Mouse (Mus musculus): ENCODE measurements at regions not wholly inside any gene's neighbourhood (a gene's known extent, or its start where the extent isn't known, plus 50 kb on each side); places are given as distances from the start of the nearest gene placed in this dataset.
A peak's percentile ranks its signal among the peaks of the same experiment; 100 is the strongest.

DNA sequence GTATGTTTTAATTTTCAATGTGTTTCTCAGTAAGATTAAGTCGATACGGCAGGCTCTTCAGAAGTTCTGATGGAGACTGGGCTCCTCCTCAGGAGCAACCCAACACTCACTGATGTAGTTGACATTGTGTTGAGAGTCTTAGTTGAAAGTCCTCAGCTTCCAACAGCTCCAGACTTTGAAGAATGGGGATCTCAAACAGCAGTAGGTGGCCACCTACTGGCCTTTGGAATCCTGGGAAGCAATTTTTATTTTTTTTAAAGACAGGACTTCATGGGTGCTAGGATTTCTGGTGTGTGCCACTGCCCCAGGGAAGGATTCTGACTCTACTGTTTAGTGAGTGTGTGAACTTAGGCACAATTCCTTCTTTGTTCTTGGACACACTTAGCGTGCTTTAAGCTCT is 225.9 kb upstream of the Tbc1d5 start:
- no peak for DNase-seq (ENCODE audit: low spot score)

DNA sequence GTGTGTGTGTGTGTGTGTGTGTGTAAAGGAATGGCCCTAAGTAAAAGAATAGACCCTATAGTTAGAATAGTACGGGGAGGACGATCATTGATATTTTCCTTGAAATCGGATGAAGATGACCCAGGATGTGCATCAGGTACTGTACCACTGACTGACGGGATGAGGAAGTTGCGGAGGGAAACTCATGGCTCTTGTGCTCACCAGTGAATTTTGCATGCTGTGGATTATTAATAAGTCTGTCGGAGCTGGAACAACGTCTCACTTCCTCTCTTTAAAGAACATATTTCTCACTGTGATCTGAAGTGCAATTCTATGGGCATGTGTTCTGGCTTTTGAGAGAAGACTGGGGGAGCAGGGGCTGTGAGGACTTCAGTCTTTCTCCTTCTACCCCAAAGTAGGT is 218.8 kb upstream of the Tbc1d5 start:
- DNase-seq (ENCODE audit: low spot score): no peak

DNA sequence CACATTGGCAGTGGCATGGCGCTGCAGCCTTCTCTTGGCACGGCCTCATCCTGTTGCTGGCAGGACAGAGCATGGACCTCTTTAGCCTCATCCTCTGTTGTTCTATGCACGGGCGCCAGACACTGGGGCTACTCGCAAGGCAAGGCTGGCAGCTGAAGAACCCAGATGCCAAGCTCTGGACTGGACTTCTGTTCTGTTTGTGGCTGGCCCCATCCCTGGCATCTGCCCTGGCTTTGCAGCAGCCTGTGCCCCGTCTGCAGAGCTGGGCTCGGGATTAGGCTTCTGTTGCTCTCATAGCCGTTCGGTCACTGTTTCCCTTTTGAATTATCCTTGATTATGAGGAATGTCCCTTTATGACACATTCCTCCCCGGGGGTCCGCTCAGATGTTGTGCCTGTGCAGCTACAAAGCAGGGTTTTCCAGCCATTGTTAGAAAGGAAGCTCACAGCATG is 214.6 kb upstream of the Tbc1d5 start:
- no peak for DNase-seq (ENCODE audit: low spot score)

DNA sequence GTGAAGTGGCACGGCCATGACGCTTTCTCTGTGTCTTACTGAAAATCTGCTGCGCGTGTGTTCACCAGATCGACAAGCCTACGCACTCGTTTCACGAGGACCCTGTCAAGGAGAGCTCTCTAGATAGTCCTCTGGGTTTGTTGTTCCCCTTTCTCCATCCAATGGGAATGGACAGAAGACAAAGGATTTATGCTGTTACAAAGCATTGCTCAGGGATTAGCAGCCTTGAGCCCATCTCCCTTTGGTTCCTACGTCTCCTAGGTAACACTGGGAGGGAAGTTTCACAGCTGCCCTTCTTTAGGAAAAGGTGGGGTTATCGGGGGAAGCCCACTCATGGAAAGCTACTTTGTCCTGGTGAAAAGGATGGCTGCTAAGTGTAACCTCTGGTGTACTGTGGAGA is 212.7 kb upstream of the Tbc1d5 start:
- DNase-seq (ENCODE audit: low spot score): no peak

DNA sequence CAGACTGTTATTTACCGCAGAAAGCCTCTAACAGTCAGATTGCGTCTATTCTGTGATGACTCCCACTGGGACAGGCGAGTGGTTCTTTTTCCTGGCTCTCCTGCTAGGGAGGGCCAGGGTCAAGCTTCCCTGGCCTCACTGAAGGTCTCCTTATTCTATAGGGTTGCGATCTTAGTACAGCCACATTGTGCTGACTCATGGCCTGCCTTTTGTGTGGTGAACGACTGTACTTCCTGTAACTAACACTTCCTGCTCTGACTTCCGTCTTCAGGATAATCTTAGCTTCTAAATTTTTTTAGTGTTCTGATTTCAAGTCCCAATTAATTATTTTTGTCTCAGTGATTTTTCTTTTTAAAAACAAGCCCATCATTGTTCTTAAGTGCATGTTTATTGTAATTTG is 203.4 kb upstream of the Tbc1d5 start:
- peak; percentile 50 for DNase-seq (ENCODE audit: low spot score)

DNA sequence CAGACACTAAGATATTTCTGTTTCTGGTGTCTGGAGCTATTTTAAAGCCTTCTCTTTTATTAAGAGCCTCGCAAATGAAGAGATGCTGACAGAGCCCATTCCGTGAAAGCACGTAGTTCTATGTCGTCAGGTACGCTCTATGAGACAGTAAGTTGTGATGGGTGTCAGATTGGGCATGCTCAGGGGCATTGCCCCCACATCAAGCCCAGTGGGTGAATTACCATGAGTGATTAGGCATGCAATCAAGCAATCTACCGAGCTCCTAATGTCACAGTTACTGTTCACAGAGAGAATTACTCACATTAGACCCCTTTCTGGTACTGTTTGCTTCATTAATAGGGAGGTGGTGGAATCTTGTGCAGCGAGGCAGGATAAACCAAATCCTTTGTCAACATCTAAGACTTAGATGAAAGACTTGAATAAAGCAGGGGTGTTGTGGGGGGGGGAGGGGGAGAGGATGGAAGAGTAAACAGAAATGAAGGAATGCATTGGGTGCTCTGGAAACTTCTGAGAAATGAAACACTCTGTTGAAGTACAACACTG is 192.9 kb upstream of the Tbc1d5 start:
- DNase-seq (ENCODE audit: low spot score): no peak

DNA sequence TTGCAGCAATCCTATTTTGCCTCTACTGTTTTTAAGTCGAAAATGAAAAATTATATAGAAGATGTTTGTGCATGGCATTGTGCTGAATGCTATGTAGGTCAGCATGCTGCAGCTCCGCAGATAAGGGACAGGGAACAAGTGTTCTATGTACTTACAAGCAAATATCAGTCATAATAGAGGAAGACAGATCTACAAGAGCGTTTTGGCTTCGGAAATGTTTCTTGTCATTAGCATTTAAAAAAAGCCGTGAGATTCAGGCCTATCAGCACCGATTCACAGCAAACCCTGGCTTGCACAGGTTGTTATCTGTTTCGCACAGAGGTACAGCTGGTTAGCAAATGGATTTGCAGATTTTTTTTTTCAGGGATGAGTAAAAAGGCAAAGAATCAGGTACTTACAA is 191.8 kb upstream of the Tbc1d5 start:
- DNase-seq (ENCODE audit: low spot score): no peak

DNA sequence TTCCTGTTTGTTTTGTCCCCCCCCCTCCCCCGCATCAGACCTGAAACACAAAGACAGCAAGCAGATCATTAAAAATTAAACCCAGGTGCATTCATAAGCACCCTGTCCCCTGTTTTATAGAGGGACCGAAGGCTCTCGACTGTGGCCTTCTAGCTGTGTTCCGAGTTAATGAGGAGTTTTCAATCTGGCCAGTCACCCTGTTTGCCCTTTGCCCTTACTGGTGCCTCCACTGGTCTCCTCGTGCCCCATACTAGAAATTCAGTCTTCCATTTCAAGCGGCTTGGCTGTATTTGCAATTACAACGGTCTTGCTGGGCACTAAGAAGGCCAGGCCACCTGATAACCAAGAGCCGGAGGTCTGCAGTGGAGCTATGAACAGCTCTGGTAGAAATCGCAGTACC is 190.9 kb upstream of the Tbc1d5 start:
- no peak for DNase-seq (ENCODE audit: low spot score)

DNA sequence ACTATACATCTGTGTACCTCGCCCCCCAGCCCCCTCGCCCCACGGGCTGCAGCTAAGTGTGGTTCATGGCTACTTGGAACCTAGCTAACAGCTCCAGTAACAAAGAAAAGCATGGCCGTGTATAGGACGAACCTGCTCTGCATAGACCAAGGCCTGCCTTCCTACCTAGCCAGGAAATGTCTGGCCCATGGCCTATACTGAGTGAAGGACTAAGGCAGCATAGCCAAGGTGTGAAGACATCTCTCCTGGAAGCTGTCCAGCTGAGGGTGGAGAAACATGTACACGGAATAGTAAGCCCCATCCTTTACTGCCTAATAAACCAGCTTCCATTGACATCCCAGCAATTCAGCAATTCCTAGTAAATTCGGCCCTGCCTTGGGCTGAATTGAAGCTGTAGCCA is 183.6 kb upstream of the Tbc1d5 start:
- DNase-seq (ENCODE audit: low spot score): no peak

DNA sequence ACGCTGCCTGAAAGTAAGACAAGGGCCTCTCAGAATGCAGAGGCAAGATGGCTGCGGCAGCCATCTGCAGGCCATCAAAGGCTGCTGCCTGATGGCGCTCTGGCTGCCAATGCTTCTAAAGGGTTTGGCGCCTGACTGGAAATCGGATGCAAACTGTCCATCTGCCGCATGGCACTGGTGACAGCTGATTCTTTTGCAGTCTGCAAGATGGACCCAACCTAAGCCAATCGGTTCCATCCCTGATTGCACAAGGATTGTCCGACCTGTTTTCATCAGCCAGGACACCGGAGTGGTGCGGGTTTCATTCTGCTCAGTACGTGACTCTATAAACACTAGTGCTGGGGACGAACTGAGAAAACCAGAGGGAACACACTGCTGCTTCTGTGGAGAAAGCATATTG is 183.1 kb upstream of the Tbc1d5 start:
- no peak for DNase-seq (ENCODE audit: low spot score)

DNA sequence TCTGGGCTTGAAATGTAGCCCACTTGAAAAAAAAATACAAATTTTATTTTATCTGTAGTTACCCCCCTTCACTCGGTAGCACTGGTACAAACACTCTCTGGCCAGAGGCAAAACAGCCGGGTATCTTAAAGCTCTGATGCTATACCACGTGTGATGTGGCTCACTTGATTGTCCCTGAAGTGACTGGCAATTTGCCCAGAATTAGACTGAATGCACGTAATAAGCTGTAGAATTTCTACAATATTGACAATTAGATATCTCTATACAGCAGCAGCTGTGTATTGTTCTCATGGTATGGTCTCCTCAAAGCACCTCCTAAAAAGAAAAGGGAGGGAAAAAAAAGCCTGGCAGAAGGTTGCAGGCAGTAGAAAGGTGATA is 179.2 kb upstream of the Tbc1d5 start:
- DNase-seq (ENCODE audit: low spot score): no peak

DNA sequence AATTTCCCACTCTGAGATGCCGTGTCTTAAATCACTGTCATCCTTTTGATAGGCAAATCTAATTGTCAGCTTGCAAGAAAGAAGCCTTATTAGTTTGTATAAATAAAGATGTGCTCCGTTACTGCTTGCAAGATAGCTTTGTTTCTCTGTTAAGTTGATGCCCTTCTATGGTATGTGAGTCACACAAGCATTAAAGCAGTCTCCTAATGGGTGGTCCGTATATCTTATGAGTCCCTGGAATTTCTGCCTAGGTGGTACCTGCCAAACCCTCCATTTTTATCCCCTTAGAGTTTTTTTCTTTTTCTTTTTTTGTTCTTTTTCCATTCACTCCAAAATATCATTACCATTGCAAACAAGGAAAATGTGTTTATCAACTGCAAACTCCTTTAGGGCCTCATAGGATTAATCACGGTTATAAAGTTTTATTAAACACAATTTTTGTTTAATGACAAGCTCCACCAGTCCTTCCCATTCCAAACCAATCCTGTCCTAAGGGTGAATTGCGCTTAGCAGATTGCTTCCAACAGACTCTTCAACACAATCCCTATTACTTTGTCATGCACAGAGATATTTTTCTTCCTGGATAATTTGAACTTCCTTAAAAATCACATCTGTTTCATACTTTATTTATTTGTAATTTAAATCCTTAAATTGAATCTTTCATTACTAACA is 178.7 kb upstream of the Tbc1d5 start:
- no peak for DNase-seq (ENCODE audit: low spot score)

DNA sequence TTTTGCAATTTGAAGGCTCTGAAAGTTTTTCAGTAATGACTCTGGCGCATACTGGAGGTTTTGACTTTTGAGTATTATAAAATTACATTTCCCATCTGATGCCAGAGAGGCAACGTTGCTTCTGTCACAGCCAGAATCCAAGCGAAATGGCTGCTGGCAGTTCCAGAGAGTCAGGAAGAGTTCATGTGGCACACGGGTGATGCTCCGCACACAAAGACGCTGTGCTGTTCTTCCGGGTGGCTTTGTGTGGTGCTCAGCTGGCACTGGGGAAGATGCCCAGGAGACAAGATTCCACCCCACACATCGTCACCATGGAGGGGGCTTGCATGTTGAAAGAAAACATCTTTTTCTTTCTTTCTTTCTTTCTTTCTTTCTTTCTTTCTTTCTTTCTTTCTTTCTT is 177.3 kb upstream of the Tbc1d5 start:
- DNase-seq (ENCODE audit: low spot score): no peak

DNA sequence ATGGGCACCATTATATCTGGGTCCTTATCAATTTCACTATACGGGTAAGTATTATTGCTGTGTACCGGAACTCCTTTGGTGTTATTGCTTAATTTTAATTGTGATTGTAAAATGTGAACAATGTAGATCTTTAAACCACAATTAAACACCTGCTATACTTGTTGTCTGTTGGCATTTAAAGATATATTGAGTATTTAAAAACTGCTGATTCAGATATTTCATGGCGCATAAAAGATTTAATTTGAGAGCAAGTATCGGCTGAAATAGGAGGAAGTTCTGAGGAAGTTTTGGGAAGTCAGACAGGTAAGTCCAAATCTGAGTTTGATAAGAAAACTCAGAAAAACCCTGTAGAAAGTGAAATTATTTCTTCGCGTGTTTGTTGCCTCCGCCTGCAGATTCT is 142.7 kb upstream of the Tbc1d5 start:
- DNase-seq (ENCODE audit: low spot score): no peak

DNA sequence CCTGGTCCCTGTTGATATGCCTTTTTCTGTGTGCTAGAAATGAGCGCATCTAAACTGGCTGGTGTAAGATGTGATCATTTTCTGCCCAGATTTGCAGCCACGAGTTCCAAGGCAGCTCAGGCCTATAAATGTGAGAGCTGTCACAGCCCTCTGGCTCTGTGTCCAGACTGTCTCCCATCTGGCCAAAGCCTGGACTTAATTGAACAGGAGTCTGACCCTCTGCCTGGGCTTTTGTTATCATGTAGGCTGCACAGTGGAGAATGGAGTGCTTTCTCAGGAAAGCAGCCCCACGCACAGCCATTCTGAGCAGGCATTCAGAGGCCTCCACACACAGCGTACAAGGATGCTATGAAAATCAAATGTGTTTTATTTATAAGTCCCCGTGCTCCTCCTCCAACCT is 141.9 kb upstream of the Tbc1d5 start:
- no peak for DNase-seq (ENCODE audit: low spot score)

DNA sequence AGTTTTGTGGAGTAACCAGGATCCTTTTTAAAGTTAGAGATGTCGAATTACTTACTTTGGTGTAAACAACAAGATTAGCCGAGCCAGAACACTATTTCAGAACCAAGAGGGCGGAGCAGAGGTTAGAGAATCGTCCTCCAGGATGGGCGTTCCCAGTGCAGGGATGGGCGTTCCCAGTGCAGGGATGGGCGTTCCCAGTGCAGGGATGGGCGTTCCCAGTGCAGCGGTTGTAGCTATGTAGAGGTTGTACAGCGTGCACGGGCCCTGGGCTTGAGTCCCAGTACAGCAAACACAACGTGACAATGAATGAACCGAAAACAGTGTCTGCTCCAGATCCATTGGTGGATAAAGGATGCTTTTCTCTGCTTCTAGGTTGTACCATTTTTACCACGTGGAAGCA is 125.8 kb upstream of the Tbc1d5 start:
- DNase-seq (ENCODE audit: low spot score): no peak

DNA sequence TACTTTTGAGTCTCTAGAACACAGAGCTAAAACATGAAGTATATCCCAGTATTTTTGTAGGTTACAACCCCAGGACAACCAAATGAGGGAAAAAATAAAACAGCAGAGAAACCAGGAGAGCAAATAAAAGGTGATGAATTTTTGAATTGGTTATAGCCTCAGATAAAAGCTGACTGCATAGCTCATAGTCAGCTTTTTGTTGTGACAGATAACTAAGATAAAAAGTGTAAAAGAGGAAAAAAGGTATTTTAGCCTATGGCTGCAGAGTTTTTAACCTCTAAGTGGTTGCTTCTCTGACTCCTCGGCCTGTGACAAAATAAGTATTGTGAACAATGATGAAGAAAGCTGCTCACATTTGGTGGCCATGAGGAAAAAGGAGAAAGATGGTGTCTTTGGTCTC is 111.6 kb upstream of the Tbc1d5 start:
- no peak for DNase-seq (ENCODE audit: low spot score)

DNA sequence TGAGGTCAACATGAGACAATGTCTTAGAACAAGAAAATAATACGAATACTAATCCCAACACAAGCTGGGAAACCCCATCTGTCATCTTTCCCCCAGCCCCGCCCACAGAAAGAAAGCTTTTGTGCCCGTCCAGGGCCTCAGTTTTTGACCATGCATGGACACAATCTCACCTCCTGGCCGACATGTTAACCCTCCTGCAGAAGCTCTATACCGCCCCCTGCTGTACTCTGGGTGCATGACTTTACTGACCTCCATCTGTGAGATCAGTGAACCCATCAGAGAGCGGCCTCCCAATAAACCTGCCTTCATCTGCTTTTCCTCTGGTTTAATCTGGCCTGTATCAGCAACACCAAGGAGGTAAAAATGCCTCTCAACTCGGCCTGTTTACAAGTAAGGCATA is 109.6 kb upstream of the Tbc1d5 start:
- DNase-seq (ENCODE audit: low spot score): peak; percentile 34

DNA sequence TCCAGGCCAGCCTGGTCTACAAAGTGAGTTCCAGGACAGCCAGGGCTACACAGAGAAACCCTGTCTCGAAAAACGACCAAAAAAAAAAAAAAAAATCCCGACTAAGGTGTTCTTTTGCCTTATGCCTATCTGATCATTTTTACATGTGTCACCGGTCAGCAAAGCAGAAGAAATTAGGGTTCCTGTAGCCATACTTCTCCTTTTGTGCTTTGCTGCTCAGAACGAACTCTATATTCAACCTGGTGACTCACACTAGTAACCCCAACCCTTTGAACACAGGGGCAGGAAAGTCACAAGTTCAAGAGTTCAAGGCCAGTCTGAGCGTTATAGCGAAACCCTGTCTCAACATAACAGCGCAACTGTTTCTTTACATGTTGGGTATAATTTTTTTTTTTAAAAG is 108.7 kb upstream of the Tbc1d5 start:
- DNase-seq (ENCODE audit: low spot score): no peak

DNA sequence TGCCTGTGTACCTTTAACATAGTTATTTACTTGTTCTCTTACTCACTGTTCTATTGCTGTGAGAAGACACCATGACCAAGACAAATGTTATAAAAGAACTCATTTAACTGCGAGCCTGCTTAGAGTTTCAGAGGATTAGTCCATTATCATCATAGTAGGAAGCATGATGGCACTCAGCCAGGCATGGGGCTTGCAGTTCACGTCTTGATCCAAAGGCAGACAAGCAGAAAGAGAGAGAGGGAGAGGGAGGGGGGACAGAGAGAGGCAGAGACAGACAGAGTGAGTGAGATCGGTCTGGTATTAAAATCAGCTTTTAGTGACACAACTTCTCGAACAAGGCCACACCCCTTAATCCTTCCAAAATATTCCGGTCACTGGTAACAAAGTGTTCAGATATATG is 106.2 kb upstream of the Tbc1d5 start:
- DNase-seq (ENCODE audit: low spot score): no peak

DNA sequence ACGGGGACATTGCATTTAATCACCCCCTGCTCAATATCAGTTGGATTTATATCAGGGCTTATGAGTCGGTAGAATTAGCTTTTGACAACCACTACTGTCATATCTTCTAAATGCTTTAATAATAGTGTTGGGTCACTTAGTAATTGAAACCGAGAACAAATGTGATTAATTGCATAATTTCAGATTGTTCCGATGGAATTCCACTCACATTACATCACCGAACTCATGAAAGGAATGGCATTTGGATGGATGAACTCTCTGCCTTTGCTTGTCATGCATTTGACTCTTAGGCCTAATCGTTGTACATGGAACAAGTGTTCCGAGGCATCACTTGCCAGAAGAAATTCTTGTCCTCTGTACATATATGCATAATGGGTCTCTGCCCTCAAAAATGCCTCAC is 99.6 kb upstream of the Tbc1d5 start:
- DNase-seq (ENCODE audit: low spot score): no peak

DNA sequence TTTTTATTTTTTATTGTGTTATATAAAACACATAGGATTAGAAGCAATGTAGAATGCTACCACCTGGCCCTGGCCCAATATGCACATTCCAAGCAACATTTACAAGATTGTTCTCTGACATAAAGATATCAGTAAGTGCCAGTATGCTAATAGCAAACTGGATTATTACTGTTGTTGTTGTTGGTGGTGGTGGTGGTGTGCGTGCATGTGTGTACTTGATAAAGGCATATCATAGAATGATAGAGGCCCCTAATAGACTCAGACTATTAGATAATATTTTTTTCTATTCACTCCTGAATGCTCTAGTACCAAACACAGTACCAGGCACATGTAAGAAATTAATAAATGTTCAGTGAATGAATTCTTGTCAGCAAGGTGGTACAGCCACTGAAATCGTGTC is 98.9 kb upstream of the Tbc1d5 start:
- no peak for DNase-seq (ENCODE audit: low spot score)

DNA sequence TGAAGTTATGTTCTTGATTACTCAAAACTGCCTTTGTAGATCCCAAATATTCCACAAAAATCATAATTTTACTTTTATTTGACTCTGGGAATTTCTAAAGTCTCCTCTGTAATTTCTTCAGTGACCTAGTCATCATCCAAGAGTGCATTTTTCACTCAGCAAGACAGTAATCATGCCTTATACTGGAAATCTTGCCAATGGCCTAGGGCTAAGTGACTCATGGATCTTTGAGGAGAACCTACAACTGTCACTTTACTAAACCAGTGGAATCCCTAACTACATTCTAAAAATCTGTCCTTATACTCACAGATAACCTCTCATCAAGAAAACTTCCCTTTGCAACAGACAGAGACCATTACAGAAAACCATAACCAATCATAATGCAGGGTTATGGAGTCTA is 98.0 kb upstream of the Tbc1d5 start:
- no peak for DNase-seq (ENCODE audit: low spot score)

DNA sequence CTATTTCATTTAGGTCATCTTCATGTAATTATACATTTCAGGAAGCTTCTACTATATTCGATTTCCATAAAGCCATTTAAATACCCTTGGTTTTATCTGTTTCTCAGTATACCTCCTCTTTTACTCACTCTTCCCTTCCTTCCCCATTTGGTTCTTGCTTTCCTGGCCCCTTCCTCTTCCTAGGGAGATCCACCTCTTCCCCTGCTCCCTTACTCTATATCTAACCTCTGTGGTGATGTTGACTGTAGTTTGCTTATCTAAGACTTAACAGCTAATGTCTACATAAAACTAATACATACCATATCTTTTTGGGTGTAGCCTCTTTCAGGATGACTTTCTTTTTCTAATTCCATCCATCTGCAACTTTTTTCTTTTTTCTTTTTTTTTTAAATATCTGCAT is 92.9 kb upstream of the Tbc1d5 start:
- no peak for DNase-seq (ENCODE audit: low spot score)
